Mouse (Mus musculus) ES-E14 (cell line): ENCODE data around the gene Oxct1. TPM values are rescaled to one million over a fixed set of nuclear protein-coding genes. Genes with fewer than 3 reads are reported as not detected.

ENCODE experiments used
- DNase-seq: peaks from one replicate; pipeline ENCODE4 v3.0.0-alpha.2; 2013; ENCODE audit warnings: low read depth, low spot score
- H3K27ac ChIP-seq: 2 replicates; pipeline ENCODE4 v1.5.1; 2012; ENCODE audit warnings: low read depth, mild to moderate bottlenecking, low read length, moderate library complexity, mixed read lengths; ENCODE audit not compliant: poor library complexity, insufficient read depth, severe bottlenecking
- H3K36me3 ChIP-seq: 2 replicates; pipeline ENCODE4 v1.6.1; 2012; ENCODE audit warnings: mild to moderate bottlenecking, low read length, moderate library complexity, mixed read lengths; ENCODE audit not compliant: control insufficient read depth, poor library complexity, insufficient read depth, severe bottlenecking
- H3K4me1 ChIP-seq, 2 experiments: fragments of 150-350 bp in 1 of 2; sonication (generic) in 1 of 2; 2 replicates each; pipeline ENCODE4 v1.6.1; 2012; ENCODE audit warnings: low read length in 2 of 2, mild to moderate bottlenecking in 1 of 2, mixed read lengths in 1 of 2; ENCODE audit not compliant: control insufficient read depth in 2 of 2, insufficient read depth in 2 of 2, poor library complexity in 1 of 2
- H3K4me3 ChIP-seq, 2 experiments: fragments of 150-350 bp in 1 of 2; sonication (generic) in 1 of 2; 2 replicates each; pipeline ENCODE4 v1.5.1; 2012; ENCODE audit warnings: low read length in 2 of 2, low read depth in 1 of 2, mild to moderate bottlenecking in 1 of 2, mixed read lengths in 1 of 2; ENCODE audit not compliant: insufficient read depth in 1 of 2, poor library complexity in 1 of 2, severe bottlenecking in 1 of 2
- H3K9ac ChIP-seq: 2 replicates; pipeline ENCODE4 v1.6.1; 2012; ENCODE audit warnings: low read depth, mild to moderate bottlenecking, low read length, mixed read lengths; ENCODE audit not compliant: poor library complexity, insufficient read depth, severe bottlenecking
- H3K9me3 ChIP-seq: fragments of 150-350 bp; sonication (generic); 2 replicates; pipeline ENCODE4 v1.6.1; 2012; ENCODE audit warnings: low read depth, mild to moderate bottlenecking, low read length; ENCODE audit not compliant: control insufficient read depth, insufficient read depth
- CHD2 ChIP-seq: IDR thresholded peaks from 2 replicates; pipeline ENCODE4 v1.6.1; 2014; ENCODE audit warnings: mild to moderate bottlenecking, low read depth, low read length, inconsistent platforms
- HCFC1 ChIP-seq: IDR thresholded peaks from 2 replicates; pipeline ENCODE4 v1.6.1; 2012; ENCODE audit warnings: low read length, inconsistent platforms, borderline replicate concordance; ENCODE audit not compliant: insufficient read depth
- MAFK ChIP-seq: IDR thresholded peaks from 2 replicates; pipeline ENCODE4 v1.6.1; 2014; ENCODE audit warnings: mild to moderate bottlenecking, low read depth, low read length, inconsistent platforms; ENCODE audit not compliant: insufficient read depth
- ZC3H11A ChIP-seq: IDR thresholded peaks from 2 replicates; pipeline ENCODE4 v1.6.1; 2012; ENCODE audit warnings: low read depth, mild to moderate bottlenecking, inconsistent platforms, low read length, borderline replicate concordance
- ZNF384 ChIP-seq: IDR thresholded peaks from 2 replicates; pipeline ENCODE4 v1.6.1; 2012; ENCODE audit warnings: low read depth, low read length, inconsistent platforms
- in situ Hi-C, 2 experiments: fragments of 600-800 bp; cut with MboI; formaldehyde crosslinking; loops; one replicate each; pipeline ENCODE4 v1.15.1; 2025; ENCODE audit warnings: low sequenced_read_pairs in 2 of 2, inconsistent platforms in 1 of 2; ENCODE audit not compliant: unreplicated experiment in 2 of 2
- total RNA-seq: library from RNA; depleted of rRNA; stranded (reverse); fragments of 300-350 nt; gene quantifications from 2 replicates; pipeline ENCODE4 v1.2.3, GENCODE M21; 2012

Gene Oxct1
- total RNA-seq, 1 experiment: 53.4 TPM

DNA sequence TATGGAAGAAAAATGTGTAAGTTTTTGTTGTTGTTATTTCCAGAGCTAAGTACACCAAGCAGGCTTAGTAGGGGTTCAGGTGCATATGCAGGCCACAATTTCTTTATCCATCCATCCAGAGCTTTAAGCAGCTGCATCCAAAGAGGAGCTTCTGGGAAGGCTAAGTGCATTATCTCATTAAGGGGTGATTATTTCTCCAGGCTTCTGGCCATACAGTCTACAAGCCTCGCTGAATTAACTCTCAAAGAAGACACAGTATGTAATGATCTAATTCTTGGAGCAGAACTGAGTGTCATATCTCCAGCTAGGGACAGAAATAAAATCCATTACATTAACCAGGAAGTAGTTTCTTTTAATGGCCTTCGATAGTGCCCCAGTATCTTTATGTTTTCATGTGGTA, 12.3 kb upstream of the Oxct1 start:
- DNase-seq: no peak
- TF ChIP-seq MAFK: no peak
- no peak for TF ChIP-seq CHD2
- TF ChIP-seq ZC3H11A: no peak
- no peak for TF ChIP-seq HCFC1
- no peak for TF ChIP-seq ZNF384
- Histone ChIP-seq H3K4me1 (no peaks in the 10 kb centered on the region), H3K36me3 (no peaks in the 10 kb centered on the region), H3K9me3 (no peaks in the 10 kb centered on the region), H3K9ac (no peak overlapping the region), H3K27ac (no peak overlapping the region), H3K4me3 (no peak overlapping the region)
- in situ Hi-C loops: no loop called here

- Histone ChIP-seq H3K9ac (no peak overlapping the region), H3K27ac (no peak overlapping the region), H3K36me3 (no peaks in the 10 kb centered on the region), H3K4me1 (peaks cover 0 to 2% of the 10 kb centered on the region in 2 experiments; a peak in 1 of 4 replicates), H3K9me3 (no peaks in the 10 kb centered on the region), H3K4me3 (no peak overlapping the region)
- no peak for TF ChIP-seq CHD2
- TF ChIP-seq ZNF384: no peak
- no peak for TF ChIP-seq MAFK
- no peak for TF ChIP-seq HCFC1
- no peak for DNase-seq
- in situ Hi-C loops: no loop called here
Measured at GRCm38 (mm10) chr15:4020711-4021110, 5.5 kb upstream of the Oxct1 start.

DNA sequence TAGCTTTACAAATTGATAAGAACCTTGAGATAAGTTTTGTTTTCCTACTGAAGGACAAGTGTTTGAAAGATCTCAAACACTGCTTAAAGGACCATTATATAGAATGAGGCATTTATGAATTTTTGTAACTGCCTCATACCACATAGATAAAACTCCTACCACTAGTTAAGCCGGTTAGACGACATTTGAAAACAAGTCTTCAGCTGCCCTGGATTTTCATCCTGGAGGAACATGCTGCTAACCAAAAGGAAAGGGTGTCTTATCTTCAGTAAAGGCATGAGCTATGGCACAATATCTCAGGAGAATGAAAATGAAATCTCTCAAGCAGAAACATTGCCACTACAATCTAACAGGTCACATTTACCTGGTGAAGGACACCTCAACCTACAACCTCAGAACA, 2.4 kb upstream of the Oxct1 start:
- H3K4me3 ChIP-seq: no peak overlapping the region
- H3K27ac ChIP-seq: no peak overlapping the region
- no peak for DNase-seq
- TF ChIP-seq ZC3H11A: no peak
- H3K4me1 ChIP-seq: peaks cover 0 to 6% of the 10 kb centered on the region in 2 experiments; a peak in 2 of 4 replicates
- H3K9ac ChIP-seq: no peak overlapping the region
- in situ Hi-C loops: no loop called here
- no peaks in the 10 kb centered on the region for H3K36me3 ChIP-seq
- H3K9me3 ChIP-seq: no peaks in the 10 kb centered on the region

GRCm38 (mm10) chr15:4024726-4025507, 1.3 kb upstream of the Oxct1 start:
- TF ChIP-seq CHD2 (no peak), HCFC1 (no peak), ZC3H11A (no peak), MAFK (no peak), ZNF384 (no peak)
- in situ Hi-C loops: no loop called here
- H3K4me3 ChIP-seq: no peak overlapping the region

GRCm38 (mm10) chr15:4025508-4025904, 677 bp upstream of the Oxct1 start:
- Histone ChIP-seq H3K4me3 (peak overlapping the region in 1 of 2 experiments; percentile 95; a peak in 2 of 4 replicates), H3K9ac (no peak overlapping the region), H3K4me1 (peaks cover 0 to 6% of the 10 kb centered on the region in 2 experiments; a peak in 2 of 4 replicates), H3K36me3 (no peaks in the 10 kb centered on the region), H3K27ac (no peak overlapping the region), H3K9me3 (no peaks in the 10 kb centered on the region)
- TF ChIP-seq ZC3H11A (no peak), MAFK (no peak)
- in situ Hi-C loops: no loop called here
- no peak for DNase-seq

More at GRCm38 (mm10) chr15:4024726-4025507, 1.3 kb upstream of the Oxct1 start:
- DNase-seq: no peak
- Histone ChIP-seq H3K36me3 (no peaks in the 10 kb centered on the region), H3K4me1 (peaks cover 0 to 6% of the 10 kb centered on the region in 2 experiments; a peak in 2 of 4 replicates), H3K9me3 (no peaks in the 10 kb centered on the region), H3K27ac (no peak overlapping the region), H3K9ac (no peak overlapping the region)
